Mouse (Mus musculus) olfactory bulb, adult 2 months (tissue): Measurements from ENCODE around the gene Rpl31.

Experiments used
- CTCF ChIP-seq: fragments of 200-500 bp; IDR thresholded peaks from 2 replicates; pipeline ENCODE4 v1.5.1; 2012; ENCODE audit warnings: low read depth, mild to moderate bottlenecking, low read length, moderate library complexity; ENCODE audit not compliant: insufficient read depth
- POLR2A ChIP-seq: fragments of 200-500 bp; IDR thresholded peaks from 2 replicates; pipeline ENCODE4 v1.6.1; 2012; ENCODE audit warnings: mild to moderate bottlenecking, low read depth, low read length, moderate library complexity; ENCODE audit not compliant: insufficient read depth

GRCm38 (mm10) chr1:39332456-39332855 is 35.2 kb upstream of the Rpl31 start:
- TF ChIP-seq CTCF (no peak), POLR2A (no peak)
